Mouse (Mus musculus) spleen, postnatal 10 days (tissue): Measurements from ENCODE around the gene Tssk3.
"Not testable (repeated sequence)": the region's sequence is repeated elsewhere in the genome, so short reads cannot be mapped to it uniquely, and the experiment has no call there.

Source experiments
- DNase-seq, 2 experiments: peaks; one replicate each; pipeline ENCODE4 v3.0.0; 2021 to 2022; ENCODE audit warnings: low spot score in 2 of 2

Gene Tssk3

GRCm38 (mm10) chr4:129500607-129501566 lies 10.1 kb upstream of the Tssk3 start:
- DNase-seq: peak; percentile 71 to 84

GRCm38 (mm10) chr4:129500017-129500416 lies 9.2 kb upstream of the Tssk3 start:
- no peak for DNase-seq

GRCm38 (mm10) chr4:129498941-129499340 lies 8.1 kb upstream of the Tssk3 start:
- no peak for DNase-seq

- peak in 1 of 2 experiments; percentile 42 for DNase-seq
Observed at GRCm38 (mm10) chr4:129496631-129497030, 5.8 kb upstream of the Tssk3 start.

GRCm38 (mm10) chr4:129495672-129496562 lies 5.1 kb upstream of the Tssk3 start:
- no peak for DNase-seq

- no peak for DNase-seq
Observed at GRCm38 (mm10) chr4:129494681-129495080, 3.9 kb upstream of the Tssk3 start.

GRCm38 (mm10) chr4:129481090-129481489 lies 9.7 kb downstream of the Tssk3 start:
- DNase-seq: no peak

- DNase-seq: no peak
Observed at GRCm38 (mm10) chr4:129479863-129480262, 11.0 kb downstream of the Tssk3 start.

GRCm38 (mm10) chr4:129476047-129476446 lies 14.8 kb downstream of the Tssk3 start:
- no peak for DNase-seq

- peak in 1 of 2 experiments; percentile 67 for DNase-seq
Observed at GRCm38 (mm10) chr4:129464286-129464815, 26.5 kb downstream of the Tssk3 start.

GRCm38 (mm10) chr4:129463097-129464059 lies 27.4 kb downstream of the Tssk3 start:
- DNase-seq: peak; percentile 40 to 70

GRCm38 (mm10) chr4:129462118-129462517 lies 28.7 kb downstream of the Tssk3 start:
- peak in 1 of 2 experiments; percentile 45 for DNase-seq

- peak; percentile 99 to 100 for DNase-seq
Observed at GRCm38 (mm10) chr4:129461183-129461960, 29.4 kb downstream of the Tssk3 start, which contains the start of gene Bsdc1. Gene Bsdc1 (plus strand): TSS chr4:129461581.

GRCm38 (mm10) chr4:129460827-129461182 lies 30.0 kb downstream of the Tssk3 start:
- no peak for DNase-seq

- no peak for DNase-seq
Observed at GRCm38 (mm10) chr4:129459726-129460125, 31.1 kb downstream of the Tssk3 start.

- DNase-seq: not testable (repeated sequence)
Observed at GRCm38 (mm10) chr4:129457311-129457710, 33.5 kb downstream of the Tssk3 start.

GRCm38 (mm10) chr4:129456126-129456525 lies 34.7 kb downstream of the Tssk3 start:
- no peak for DNase-seq

- peak; percentile 52 to 58 for DNase-seq
Observed at GRCm38 (mm10) chr4:129455265-129455664, 35.6 kb downstream of the Tssk3 start.

GRCm38 (mm10) chr4:129451471-129452169 lies 39.2 kb downstream of the Tssk3 start:
- DNase-seq: no peak
